ENCODE assay signal across 7 mouse cellular contexts in genomic region chr5:102874605-102875298, GRCm38 (mm10).
DNase-seq lines count a peak whose midpoint lies in the region; ATAC-seq and TF ChIP-seq lines count a peak whose summit lies in the region.

No protein-coding gene starts in this region.

- H3K27ac ChIP-seq in MEL (ENCODE audit: control insufficient read depth, low read depth, low read length): no peak overlapping the region
- H3K27ac ChIP-seq in forebrain, embryonic 12.5 days: no peak overlapping the region
- H3K27ac ChIP-seq in lung, postnatal 0 days (ENCODE audit: low read length): no peak overlapping the region

- H3K9ac ChIP-seq in MEL (ENCODE audit: control insufficient read depth, low read depth, low read length, poor library complexity, severe bottlenecking): no peak overlapping the region
- no peak overlapping the region for H3K9ac ChIP-seq in forebrain, embryonic 12.5 days
- H3K9ac ChIP-seq in lung, postnatal 0 days (replicated peaks; ENCODE audit: low read depth): no peak overlapping the region

- TF ChIP-seq CTCF in MEL (IDR thresholded peaks at IDR 0.05 in 2 of 3, conservative IDR thresholded peaks at IDR 0.05 in 1 of 3; ENCODE audit: control insufficient read depth in 1 of 3, insufficient read depth in 1 of 3, low read depth in 2 of 3, low read length in 3 of 3, poor library complexity in 1 of 3, severe bottlenecking in 1 of 3): peak in 1 of 3 experiments; percentile 24; a peak in 1 of 6 replicates
- peak; percentile 86 for TF ChIP-seq CTCF in lung, postnatal 0 days (IDR thresholded peaks at IDR 0.05)

- no peaks in the 10 kb centered on the region for H3K27me3 ChIP-seq in MEL (ENCODE audit: control insufficient read depth in 1 of 2, insufficient read depth in 2 of 2, low read length in 2 of 2)
- H3K27me3 ChIP-seq in forebrain, embryonic 12.5 days: no peaks in the 10 kb centered on the region
- H3K27me3 ChIP-seq in lung, postnatal 0 days (replicated peaks; ENCODE audit: insufficient read depth, low read length): no peaks in the 10 kb centered on the region

- TF ChIP-seq EP300 in MEL (IDR thresholded peaks at IDR 0.05; ENCODE audit: low read depth in 1 of 2, low read length in 2 of 2): no peak
- no peak for TF ChIP-seq EP300 in lung, postnatal 0 days (IDR thresholded peaks at IDR 0.05)

- no peaks in the 10 kb centered on the region for H3K9me3 ChIP-seq in MEL (replicated peaks; ENCODE audit: insufficient read depth, low read length)
- H3K9me3 ChIP-seq in forebrain, embryonic 12.5 days: no peaks in the 10 kb centered on the region
- no peaks in the 10 kb centered on the region for H3K9me3 ChIP-seq in lung, postnatal 0 days (ENCODE audit: low read length)

- WGBS in forebrain, embryonic 12.5 days: 44% methylated on average over 11 of the region's 11 CpGs
- 42% methylated on average over 11 of the region's 11 CpGs for WGBS in lung, postnatal 0 days

- no peaks in the 10 kb centered on the region for H3K36me3 ChIP-seq in MEL (ENCODE audit: control insufficient read depth in 1 of 2, insufficient read depth in 2 of 2, low read length in 2 of 2)
- no peaks in the 10 kb centered on the region for H3K36me3 ChIP-seq in forebrain, embryonic 12.5 days (replicated peaks)
- no peaks in the 10 kb centered on the region for H3K36me3 ChIP-seq in lung, postnatal 0 days (ENCODE audit: insufficient read depth, low read length)

- ATAC-seq in forebrain, embryonic 12.5 days (ENCODE audit: low FRiP score): peak; percentile 63; the same call in 1 of the 2 replicates
- peak; percentile 78 to 84 for ATAC-seq in hematopoietic stem cell, adult 5-6 weeks (replicated peaks in 1 of 2; ENCODE audit: insufficient read depth in 1 of 2, low FRiP score in 2 of 2, low TSS enrichment in 1 of 2, low read depth in 1 of 2, poor library complexity in 2 of 2, severe bottlenecking in 2 of 2)
- ATAC-seq in lung, postnatal 0 days: peak; percentile 55

- no peak for TF ChIP-seq POLR2A in MEL (IDR thresholded peaks at IDR 0.05; ENCODE audit: control insufficient read depth in 1 of 2, insufficient read depth in 1 of 2, low read depth in 1 of 2, low read length in 2 of 2, poor library complexity in 1 of 2)

- no peaks in the 10 kb centered on the region for H3K79me2 ChIP-seq in MEL (ENCODE audit: control insufficient read depth, insufficient read depth, low read length, poor library complexity)

- H3K4me1 ChIP-seq in MEL (ENCODE audit: control insufficient read depth in 1 of 2, insufficient read depth in 2 of 2, low read length in 2 of 2): no peaks in the 10 kb centered on the region
- H3K4me1 ChIP-seq in forebrain, embryonic 12.5 days: no peaks in the 10 kb centered on the region
- no peaks in the 10 kb centered on the region for H3K4me1 ChIP-seq in lung, postnatal 0 days (ENCODE audit: insufficient read depth, low read depth, low read length)

- peak; percentile 7 for DNase-seq in MEL (ENCODE audit: low read depth, low spot score)
- peak; percentile 52 for DNase-seq in brain, embryonic 18.5 days (ENCODE audit: low read depth, low spot score)
- DNase-seq in kidney, postnatal 4 days: peak; percentile 56 to 70
- peak; percentile 85 for DNase-seq in lung, postnatal 0 days (ENCODE audit: low spot score)
- DNase-seq in right cerebral cortex, postnatal 14 days: peak; percentile 53

- no peak overlapping the region for H3K4me2 ChIP-seq in forebrain, embryonic 12.5 days
- no peak overlapping the region for H3K4me2 ChIP-seq in lung, postnatal 0 days (replicated peaks; ENCODE audit: low read depth, low read length)

- no peak overlapping the region for H3K4me3 ChIP-seq in MEL (ENCODE audit: control insufficient read depth in 1 of 2, insufficient read depth in 1 of 2, low read depth in 2 of 2, low read length in 2 of 2)
- no peak overlapping the region for H3K4me3 ChIP-seq in forebrain, embryonic 12.5 days (replicated peaks)
- H3K4me3 ChIP-seq in lung, postnatal 0 days (ENCODE audit: low read depth, low read length): no peak overlapping the region

- TF ChIP-seq RAD21 in MEL (IDR thresholded peaks at IDR 0.05; ENCODE audit: low read depth, low read length): no peak; the same call in none of the 2 replicates

TF ChIP-seq in MEL, 35 proteins besides CTCF, POLR2A, EP300 and RAD21:
- TF ChIP-seq MYC (IDR thresholded peaks at IDR 0.05; ENCODE audit: low read depth, low read length) (no peak), MYB (IDR thresholded peaks at IDR 0.05; ENCODE audit: low read depth, low read length) (no peak), USF2 (IDR thresholded peaks at IDR 0.05; ENCODE audit: borderline replicate concordance in 1 of 2, insufficient read depth in 1 of 2, low read depth in 1 of 2, low read length in 2 of 2) (no peak), SIN3A (IDR thresholded peaks at IDR 0.05; ENCODE audit: low read length) (no peak), ZMIZ1 (IDR thresholded peaks at IDR 0.05; ENCODE audit: low read depth, low read length) (no peak), GABPA (IDR thresholded peaks at IDR 0.05; ENCODE audit: low read depth, low read length) (no peak), GATA1 (IDR thresholded peaks at IDR 0.05; ENCODE audit: low read depth, low read length) (no peak), MXI1 (IDR thresholded peaks at IDR 0.05; ENCODE audit: low read depth, low read length) (no peak), ELF1 (IDR thresholded peaks at IDR 0.05; ENCODE audit: low read depth, low read length) (no peak), MAZ (IDR thresholded peaks at IDR 0.05; ENCODE audit: low read depth, low read length) (no peak), ZKSCAN1 (IDR thresholded peaks at IDR 0.05; ENCODE audit: low read depth, low read length) (no peak), ZC3H11A (IDR thresholded peaks at IDR 0.05; ENCODE audit: low read depth, low read length) (no peak), TCF12 (IDR thresholded peaks at IDR 0.05; ENCODE audit: low read depth, low read length) (no peak), POLR2AphosphoS5 (IDR thresholded peaks at IDR 0.05; ENCODE audit: borderline replicate concordance, low read depth, low read length) (no peak), RCOR1 (IDR thresholded peaks at IDR 0.05; ENCODE audit: low read depth, low read length) (no peak)

Comparison
In these comparisons a context has a peak if more than half of its experiments do, and no peak if none do; other contexts are left out.
1. DNase-seq: peak in every context shown above with its lines; median percentile 85 in lung, postnatal 0 days; 63 in kidney, postnatal 4 days; 53 in right cerebral cortex, postnatal 14 days; 52 in brain, embryonic 18.5 days; 7 in MEL.